In genomic region chr4:126752024-126752607, GRCm38 (mm10) we compare ENCODE assay signal across 9 mouse cellular contexts. TPM values are rescaled to one million over a fixed set of nuclear protein-coding genes. Genes with fewer than 3 reads are reported as not detected.
A peak's percentile ranks its signal among the peaks of the same experiment; 100 is the strongest.
DNase-seq lines count a peak whose midpoint lies in the region; ATAC-seq lines count a peak whose summit lies in the region.
"Had no signal": no experiment of that assay in that cellular context is flagged by ENCODE, and none has a peak within 500 bp of the region (broad histone marks: within the 10 kb centered on the region; RNA-seq: fewer than 3 reads in every experiment).

No protein-coding gene starts in this region.

- H3K36me3 ChIP-seq in erythroblast, embryonic 14.5 days (ENCODE audit: control insufficient read depth) = peaks cover 29% of the 10 kb centered on the region
- H3K36me3 ChIP-seq in heart, embryonic 15.5 days = peaks cover 16% of the 10 kb centered on the region
- H3K36me3 ChIP-seq in liver, embryonic 15.5 days (replicated peaks) = peaks cover 15% of the 10 kb centered on the region

- H3K27me3 ChIP-seq in erythroblast, embryonic 14.5 days (ENCODE audit: control insufficient read depth) = no peaks in the 10 kb centered on the region
- H3K27me3 ChIP-seq in heart, embryonic 15.5 days = no peaks in the 10 kb centered on the region
- no peaks in the 10 kb centered on the region for H3K27me3 ChIP-seq in liver, embryonic 15.5 days

- H3K4me2 ChIP-seq in heart, embryonic 15.5 days = peak overlapping the region; percentile 86
- H3K4me2 ChIP-seq in liver, embryonic 15.5 days = peak overlapping the region; percentile 98

- WGBS in heart, embryonic 15.5 days = 5% methylated on average over 13 of the region's 13 CpGs
- WGBS in liver, embryonic 15.5 days (ENCODE audit: insufficient replicate concordance) = 17% methylated on average over 13 of the region's 13 CpGs

- peaks cover 36% of the 10 kb centered on the region for H3K4me1 ChIP-seq in erythroblast, embryonic 14.5 days (ENCODE audit: control insufficient read depth)
- peaks cover 47% of the 10 kb centered on the region for H3K4me1 ChIP-seq in heart, embryonic 15.5 days (replicated peaks)
- peaks cover 28% of the 10 kb centered on the region for H3K4me1 ChIP-seq in liver, embryonic 15.5 days (replicated peaks)

- peak overlapping the region; percentile 98 for H3K4me3 ChIP-seq in erythroblast, embryonic 14.5 days (replicated peaks)
- H3K4me3 ChIP-seq in heart, embryonic 15.5 days = peak overlapping the region; percentile 83
- H3K4me3 ChIP-seq in liver, embryonic 15.5 days (replicated peaks) = peak overlapping the region; percentile 93

- peak overlapping the region; percentile 95 for H3K27ac ChIP-seq in heart, embryonic 15.5 days
- no peak overlapping the region for H3K27ac ChIP-seq in liver, embryonic 15.5 days (replicated peaks)

- H3K9me3 ChIP-seq in erythroblast, embryonic 14.5 days (ENCODE audit: control insufficient read depth, low read length) = no peaks in the 10 kb centered on the region
- no peaks in the 10 kb centered on the region for H3K9me3 ChIP-seq in heart, embryonic 15.5 days (replicated peaks)
- no peaks in the 10 kb centered on the region for H3K9me3 ChIP-seq in liver, embryonic 15.5 days (replicated peaks)

- DNase-seq in right cerebral cortex, postnatal 10 days (ENCODE audit: low spot score in 2 of 2) = peak; percentile 61 to 62
- no peak for DNase-seq in right cerebral cortex, postnatal 14 days
- DNase-seq in adipocyte (ENCODE audit: low spot score) = no peak

- H3K9ac ChIP-seq in heart, embryonic 15.5 days = peak overlapping the region; percentile 77
- peak overlapping the region; percentile 90 for H3K9ac ChIP-seq in liver, embryonic 15.5 days

- no peak for ATAC-seq in erythroblast, adult 5-6 weeks (replicated peaks; ENCODE audit: low FRiP score, poor library complexity, severe bottlenecking)
- ATAC-seq in heart, embryonic 15.5 days (replicated peaks; ENCODE audit: insufficient number of reproducible peaks, insufficient read depth, low FRiP score, low read depth) = no peak
- ATAC-seq in liver, embryonic 15.5 days (ENCODE audit: insufficient read depth) = no peak
- ATAC-seq in monocyte, adult 5-6 weeks (replicated peaks; ENCODE audit: insufficient number of reproducible peaks, low FRiP score, low TSS enrichment, poor library complexity, severe bottlenecking) = no peak

RNA-seq across cellular contexts. Expression of gene Ncdn, which starts 1.1 kb away (rescaled TPM):
- 1.4 and 1.5 TPM in 2 replicates for polyA plus RNA-seq in erythroblast, embryonic 14.5 days (2012)
- total RNA-seq in erythroblast, adult 5-6 weeks (2015; ENCODE audit: low replicate concordance) = 0.96 and 1.7 TPM in 2 replicates
- 0.98 and 2.7 TPM in 2 replicates for total RNA-seq in erythroblast, adult 5-6 weeks (2017; ENCODE audit: low replicate concordance)
- 18.6 and 25.8 TPM in 2 replicates for polyA plus RNA-seq in heart, embryonic 15.5 days (2015; fragmentation: Nextera tagmentation; extraction: Ambion mirVana)
- polyA plus RNA-seq in liver, embryonic 15.5 days (2015; fragmentation: Nextera tagmentation; extraction: Ambion mirVana) = 6.9 and 7.5 TPM in 2 replicates
- total RNA-seq in monocyte, adult 5-6 weeks (2017) = 4.7 to 9.4 TPM (median 6.5 TPM) in 3 replicates

RNA-seq across cellular contexts. Expression of gene AU040320, which starts 1.2 kb away (rescaled TPM):
- polyA plus RNA-seq in erythroblast, embryonic 14.5 days (2012) = 0.43 and 1.5 TPM in 2 replicates
- 2.7 and 11.1 TPM in 2 replicates for total RNA-seq in erythroblast, adult 5-6 weeks (2015; ENCODE audit: low replicate concordance)
- total RNA-seq in erythroblast, adult 5-6 weeks (2017; ENCODE audit: low replicate concordance) = 5.4 and 9.2 TPM in 2 replicates
- 20.2 and 21.9 TPM in 2 replicates for polyA plus RNA-seq in heart, embryonic 15.5 days (2015; fragmentation: Nextera tagmentation; extraction: Ambion mirVana)
- polyA plus RNA-seq in liver, embryonic 15.5 days (2015; fragmentation: Nextera tagmentation; extraction: Ambion mirVana) = 8.4 and 8.9 TPM in 2 replicates
- total RNA-seq in monocyte, adult 5-6 weeks (2017) = 18.5 to 37.3 TPM (median 20.5 TPM) in 3 replicates

RNA-seq across cellular contexts. Expression of gene Tfap2e, which starts 16.1 kb away (rescaled TPM):
- polyA plus RNA-seq in erythroblast, embryonic 14.5 days (2012) = not detected in 2 replicates
- total RNA-seq in erythroblast, adult 5-6 weeks (2015; ENCODE audit: low replicate concordance) = not detected in 2 replicates
- not detected in 2 replicates for total RNA-seq in erythroblast, adult 5-6 weeks (2017; ENCODE audit: low replicate concordance)
- polyA plus RNA-seq in heart, embryonic 15.5 days (2015; fragmentation: Nextera tagmentation; extraction: Ambion mirVana) = not detected in 2 replicates
- not detected in 2 replicates for polyA plus RNA-seq in liver, embryonic 15.5 days (2015; fragmentation: Nextera tagmentation; extraction: Ambion mirVana)
- not detected in 3 replicates for total RNA-seq in monocyte, adult 5-6 weeks (2017)
- total RNA-seq: layer of hippocampus, adult 18-20 months had no signal

Comparison
In these comparisons a context has a peak if more than half of its experiments do, and no peak if none do; other contexts are left out.
1. DNase-seq: peak in right cerebral cortex, postnatal 10 days (2 of 2); none in right cerebral cortex, postnatal 14 days (single experiment) and adipocyte (single experiment).
2. Peak in every context shown above with its lines, with median percentiles within 50 percentile points of each other: H3K4me3 ChIP-seq.